Mouse (Mus musculus): ENCODE data around the gene Arhgap24.
"Not testable (repeated sequence)": the region's sequence is repeated elsewhere in the genome, so short reads cannot be mapped to it uniquely, and the experiment has no call there.

The Arhgap24 gene

DNA sequence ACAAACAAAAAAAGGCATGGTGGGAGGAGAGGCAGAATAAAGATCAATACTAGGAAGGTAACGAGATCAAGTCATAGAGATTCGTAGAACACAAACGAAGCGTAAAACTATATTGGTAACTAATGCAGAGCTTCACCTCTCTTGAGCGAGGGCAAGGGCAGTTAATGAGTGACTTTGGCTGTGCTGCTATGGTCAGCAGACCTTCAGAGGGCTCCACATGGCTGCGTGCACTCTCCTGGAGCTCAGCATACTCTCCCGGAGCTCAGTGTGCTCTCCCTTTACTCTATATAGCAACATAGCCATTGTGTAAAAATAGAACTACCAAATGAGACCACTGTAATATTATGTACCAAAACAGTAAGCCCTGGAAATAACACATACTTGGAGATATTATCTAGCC lies 336.4 kb downstream of the Arhgap24 start:
- no peak for DNase-seq

GRCm38 (mm10) chr5:102825538-102825937 lies 344.3 kb downstream of the Arhgap24 start:
- DNase-seq = no peak

DNA sequence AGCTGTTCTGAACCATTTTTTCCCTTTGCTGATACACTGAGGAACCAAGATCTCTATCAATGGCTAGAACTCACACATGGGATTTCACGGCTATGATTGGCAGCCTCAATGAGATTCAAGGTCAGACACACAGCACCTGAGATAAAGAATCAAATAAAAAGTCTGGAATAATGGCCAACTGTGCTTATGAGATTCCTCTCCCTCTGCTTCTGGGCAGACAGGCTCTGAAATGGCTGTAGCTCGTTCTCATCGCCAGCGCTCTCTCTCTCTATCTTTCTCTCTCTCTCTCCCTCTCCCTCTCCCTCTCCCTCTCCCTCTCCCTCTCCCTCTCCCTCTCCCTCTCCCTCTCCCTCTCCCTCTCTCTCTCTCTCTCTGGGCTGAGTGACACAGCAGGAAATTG lies 357.9 kb downstream of the Arhgap24 start:
- no peak for DNase-seq

DNA sequence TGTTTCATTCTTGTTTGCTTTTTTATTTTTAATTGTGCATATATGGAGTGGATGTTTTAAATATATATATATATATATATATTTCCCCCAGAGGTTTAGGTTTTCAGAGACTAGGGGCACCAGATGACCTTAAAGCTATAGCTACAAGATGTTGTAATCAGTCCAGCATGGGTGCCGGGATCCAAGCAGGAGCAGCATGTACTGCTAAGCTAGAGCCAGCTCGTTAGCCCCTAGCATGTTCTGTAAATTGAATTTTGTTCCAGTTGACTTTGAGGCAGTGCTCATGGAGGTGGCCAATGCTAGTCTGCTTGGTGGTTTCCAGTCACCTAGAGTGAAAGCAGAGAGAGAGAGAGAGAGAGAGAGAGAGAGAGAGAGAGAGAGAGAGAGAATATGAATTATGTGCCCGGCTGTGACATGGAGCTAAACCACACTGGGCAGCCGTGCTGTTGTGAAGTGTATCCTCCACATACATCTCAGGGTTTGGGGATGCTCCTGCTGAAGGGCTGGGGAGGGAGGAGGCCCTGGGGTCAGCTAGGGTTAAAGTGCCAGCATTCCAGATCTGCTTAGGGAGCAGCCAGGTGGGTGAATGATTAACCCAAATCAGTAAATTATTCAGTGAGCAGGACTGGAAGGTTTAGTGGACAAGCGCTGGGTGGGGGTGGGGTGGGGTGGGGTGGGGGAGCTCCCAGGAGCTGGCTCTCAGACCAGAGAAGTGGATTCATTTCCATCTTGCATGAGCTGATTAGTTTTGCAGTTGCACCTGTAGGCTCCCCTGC lies 362.9 kb downstream of the Arhgap24 start:
- no peak for DNase-seq

- DNase-seq = peak; percentile 76
These were observed 363.8 kb downstream of the Arhgap24 start for GRCm38 (mm10) chr5:102844731-102845598.

DNA sequence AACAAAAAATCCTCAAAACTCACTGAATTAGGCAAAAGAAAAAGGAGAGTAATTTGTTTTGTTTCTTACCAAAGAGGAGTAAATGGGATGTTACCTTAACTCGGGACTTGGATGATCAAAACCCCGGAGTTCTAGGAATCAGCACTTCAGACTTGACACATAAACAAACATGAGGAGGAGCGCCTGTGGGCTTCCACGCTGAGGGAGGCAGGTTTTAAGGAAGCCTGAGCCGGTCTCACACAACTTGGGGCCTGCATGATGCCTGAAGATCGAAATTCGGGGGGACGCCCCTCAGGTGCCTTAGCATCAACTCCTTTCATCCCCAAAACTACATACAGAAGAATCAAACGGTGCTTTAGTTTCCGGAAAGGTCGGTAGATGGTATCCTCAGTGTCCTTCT lies 364.6 kb downstream of the Arhgap24 start:
- no peak for DNase-seq

GRCm38 (mm10) chr5:102847859-102848258 lies 366.7 kb downstream of the Arhgap24 start:
- DNase-seq = no peak

- no peak for DNase-seq
These were observed 370.6 kb downstream of the Arhgap24 start for GRCm38 (mm10) chr5:102851761-102852160.

DNA sequence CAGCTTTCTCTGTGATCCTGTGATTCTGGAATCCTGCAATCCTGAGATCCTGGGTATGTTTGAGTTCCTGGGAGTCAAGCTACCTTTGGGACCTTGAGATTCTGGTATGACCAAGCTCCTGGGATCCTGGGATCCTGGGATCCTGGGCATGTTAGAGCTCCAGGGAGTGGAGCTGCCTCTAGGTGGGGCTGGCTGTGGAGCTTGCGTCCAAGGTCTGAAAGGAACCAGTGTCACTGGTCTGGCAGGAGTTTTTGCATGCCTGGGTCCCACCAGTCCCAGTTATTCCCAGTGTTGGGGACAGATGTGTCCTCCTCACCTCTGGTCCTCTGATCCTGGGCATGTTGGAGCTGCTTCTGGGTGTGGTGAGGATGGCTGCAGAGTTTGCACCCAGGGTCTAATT lies 372.6 kb downstream of the Arhgap24 start:
- no peak for DNase-seq

- no peak for DNase-seq
These were observed 374.6 kb downstream of the Arhgap24 start for GRCm38 (mm10) chr5:102855805-102856204.

- no peak for DNase-seq
These were observed 376.9 kb downstream of the Arhgap24 start for GRCm38 (mm10) chr5:102858047-102858446.

GRCm38 (mm10) chr5:102859749-102860148 lies 378.6 kb downstream of the Arhgap24 start:
- no peak for DNase-seq

DNA sequence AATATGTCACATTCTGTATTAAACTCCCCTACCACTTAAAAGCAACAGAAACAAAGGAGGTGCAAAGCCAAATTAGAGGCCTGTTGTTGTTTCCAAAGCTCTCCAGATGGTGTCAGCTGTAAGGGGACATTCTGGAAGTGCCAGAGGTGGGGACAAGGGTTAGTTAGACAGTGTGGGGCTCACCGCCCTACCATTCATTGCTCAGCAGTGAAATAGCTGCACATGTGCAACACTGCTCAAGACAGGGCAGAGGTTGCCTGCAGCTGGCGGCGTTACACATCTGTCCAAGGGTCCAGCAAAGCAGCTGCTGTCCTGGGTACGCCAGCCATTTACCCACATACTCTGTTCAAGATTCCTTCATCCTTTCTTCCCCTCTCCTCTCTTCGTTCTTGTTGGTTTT lies 387.0 kb downstream of the Arhgap24 start:
- DNase-seq = no peak

DNA sequence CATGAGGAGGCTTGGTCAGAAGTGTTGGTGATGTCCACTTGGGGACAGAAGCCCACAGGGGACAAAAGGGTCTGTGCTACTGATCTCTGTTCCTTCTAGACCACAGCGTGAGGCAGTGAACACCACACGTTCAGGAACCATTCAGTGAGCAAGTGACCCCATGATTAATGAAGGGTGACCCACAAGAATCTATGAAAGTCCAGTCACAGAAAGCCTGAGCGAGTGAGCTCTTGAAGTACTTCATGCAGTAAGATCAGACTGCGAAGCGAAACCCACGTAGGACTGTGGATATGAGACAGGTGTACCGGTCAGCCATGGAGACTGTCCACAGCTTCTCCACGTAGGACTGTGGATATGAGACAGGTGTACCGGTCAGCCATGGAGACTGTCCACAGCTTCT lies 391.8 kb downstream of the Arhgap24 start:
- DNase-seq = not testable (repeated sequence)

DNA sequence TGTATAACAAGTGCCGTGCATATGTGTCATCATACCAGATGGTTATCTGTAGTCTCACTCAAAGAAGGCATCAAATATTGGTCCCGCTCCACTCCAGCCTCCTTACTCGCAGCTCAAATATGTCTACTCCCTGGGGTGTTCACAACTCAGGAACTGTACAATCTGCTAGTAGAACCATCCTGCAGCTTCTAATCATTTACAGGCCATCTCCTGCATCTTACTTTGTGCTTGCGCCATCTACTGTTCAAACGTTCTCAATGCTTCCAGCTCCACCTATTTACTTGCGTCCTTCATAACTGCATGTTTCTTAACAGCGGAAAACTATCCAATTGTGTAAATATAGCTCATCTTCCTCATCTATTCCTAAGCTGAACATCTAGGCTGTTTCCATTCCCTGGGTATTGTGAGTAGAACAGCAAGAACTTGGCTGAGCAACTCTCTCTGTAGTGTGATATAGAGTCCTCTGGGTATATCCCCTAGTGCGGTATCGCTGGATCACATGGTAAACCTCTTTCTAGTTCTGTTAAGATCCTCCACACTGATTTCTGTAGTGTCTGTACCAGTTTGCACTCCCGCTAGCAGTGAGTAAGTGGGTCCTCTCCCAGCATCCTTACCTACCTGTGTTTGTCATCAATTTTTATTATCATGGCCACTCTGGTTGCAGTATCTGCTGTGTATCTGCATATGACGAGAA lies 393.6 kb downstream of the Arhgap24 start:
- DNase-seq = peak; percentile 53

DNA sequence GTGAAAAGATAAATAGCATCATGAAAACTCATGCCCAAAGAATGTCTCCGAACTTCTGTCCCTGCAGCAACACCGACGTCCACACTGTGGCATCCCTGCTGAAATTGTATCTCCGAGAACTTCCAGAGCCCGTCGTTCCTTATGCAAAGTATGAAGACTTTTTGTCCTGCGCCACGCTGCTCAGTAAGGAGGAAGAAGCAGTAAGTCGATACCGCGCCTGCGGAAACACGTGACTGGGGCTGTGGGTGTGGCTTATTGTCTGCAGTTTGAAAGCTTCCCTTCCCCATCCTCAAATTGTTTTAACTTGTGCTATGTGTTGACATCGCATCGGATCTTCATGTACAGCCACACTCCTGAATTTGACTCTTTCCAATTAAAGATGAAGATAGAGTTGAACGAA lies 394.4 kb downstream of the Arhgap24 start:
- DNase-seq = no peak

- DNase-seq = no peak
These were observed 407.4 kb downstream of the Arhgap24 start for GRCm38 (mm10) chr5:102888482-102889162.

- DNase-seq = no peak
These were observed 407.9 kb downstream of the Arhgap24 start for GRCm38 (mm10) chr5:102889163-102889488.

DNA sequence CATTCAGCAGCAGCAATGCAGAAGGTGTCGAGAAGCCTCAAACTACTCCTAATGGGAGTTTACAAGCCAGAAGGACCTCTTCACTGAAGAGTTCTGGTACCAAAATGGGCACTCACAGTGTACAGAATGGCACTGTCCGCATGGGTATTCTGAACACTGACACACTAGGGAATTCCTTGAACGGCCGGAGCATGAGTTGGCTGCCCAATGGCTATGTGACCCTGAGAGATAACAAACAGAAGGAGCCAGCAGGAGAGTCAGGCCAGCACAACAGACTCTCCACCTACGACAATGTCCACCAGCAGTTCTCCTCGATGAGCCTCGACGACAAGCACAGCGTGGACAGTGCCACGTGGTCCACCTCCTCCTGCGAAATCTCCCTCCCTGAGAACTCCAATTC lies 411.0 kb downstream of the Arhgap24 start:
- no peak for DNase-seq

DNA sequence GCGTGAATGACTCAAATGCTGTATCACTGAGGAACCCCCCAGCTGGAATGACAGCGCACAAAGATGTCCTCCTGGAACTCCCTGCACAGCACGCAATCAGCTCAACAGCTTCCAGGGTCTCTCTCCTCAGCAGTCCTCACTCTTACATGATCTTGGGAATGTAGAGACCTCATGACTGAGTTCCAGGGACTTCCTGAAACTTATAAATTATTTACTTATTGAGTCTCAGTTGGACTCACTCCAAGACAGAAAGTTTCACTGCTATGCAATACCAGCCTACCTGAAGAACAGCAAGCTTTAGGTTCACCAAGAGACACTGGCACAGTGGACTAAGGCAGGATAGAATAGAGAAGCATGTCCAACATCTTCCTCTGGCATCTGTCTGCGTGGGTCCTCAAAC lies 417.1 kb downstream of the Arhgap24 start:
- no peak for DNase-seq

GRCm38 (mm10) chr5:102899680-102900215 lies 418.6 kb downstream of the Arhgap24 start:
- no peak for DNase-seq

DNA sequence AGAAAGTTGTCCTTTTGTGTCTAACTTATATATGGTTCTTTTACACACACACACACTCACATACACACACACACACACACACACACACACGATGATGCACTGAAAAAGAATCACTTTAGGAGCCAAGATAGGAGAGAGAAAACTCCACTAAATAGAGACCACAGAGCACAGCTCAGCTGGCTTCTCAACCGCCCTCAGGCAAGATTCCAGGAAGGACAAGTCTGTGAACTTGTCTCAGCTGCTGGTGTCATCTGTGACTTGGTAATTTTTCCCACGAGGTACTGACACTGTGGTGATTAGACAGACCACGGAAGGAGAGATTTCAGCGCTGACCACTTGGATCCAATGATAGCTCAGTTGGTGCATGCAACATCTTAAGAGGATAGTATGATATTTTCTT lies 420.0 kb downstream of the Arhgap24 start:
- no peak for DNase-seq

DNA sequence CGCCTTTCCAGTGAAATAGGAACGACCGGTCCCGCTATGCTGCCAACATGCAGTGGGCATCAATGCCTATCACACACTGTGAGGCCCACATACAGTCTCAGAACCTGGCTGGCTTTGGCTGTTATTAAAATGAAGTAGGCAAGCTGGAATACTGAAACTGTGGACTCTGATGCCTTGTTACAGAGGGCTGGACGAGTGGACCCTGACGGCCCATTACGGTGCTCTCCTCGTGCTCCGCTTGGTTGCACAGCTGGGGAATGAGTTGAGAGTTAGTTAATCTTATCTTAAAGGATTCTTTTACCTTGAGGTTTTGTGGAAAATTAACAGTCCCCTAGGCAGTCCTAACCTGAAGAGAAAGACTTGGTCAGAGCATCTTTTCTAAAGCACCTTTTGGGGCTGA lies 422.3 kb downstream of the Arhgap24 start:
- no peak for DNase-seq
